Mouse (Mus musculus) left cerebral cortex, postnatal 36 days (tissue): ENCODE data around the gene Pafah1b2. TPM values are rescaled to one million over a fixed set of nuclear protein-coding genes. Genes with fewer than 3 reads are reported as not detected.

ENCODE experiments used
- DNase-seq, 2 experiments: peaks; one replicate each; pipeline ENCODE4 v3.0.0; 2021 to 2022; ENCODE audit warnings: low spot score in 2 of 2, mixed read lengths in 1 of 2
- intact Hi-C: fragments of 180-260 bp; cut with DNase I; formaldehyde crosslinking; loops from one replicate; pipeline ENCODE4 v1.15.1; 2025
- total RNA-seq, 2 experiments: library from RNA; stranded (reverse); gene quantifications; 2 replicates each; pipeline ENCODE4 v1.2.3; 2021

The Pafah1b2 gene
- total RNA-seq, 2 experiments from 2014 or later: 210 to 220 TPM

DNA sequence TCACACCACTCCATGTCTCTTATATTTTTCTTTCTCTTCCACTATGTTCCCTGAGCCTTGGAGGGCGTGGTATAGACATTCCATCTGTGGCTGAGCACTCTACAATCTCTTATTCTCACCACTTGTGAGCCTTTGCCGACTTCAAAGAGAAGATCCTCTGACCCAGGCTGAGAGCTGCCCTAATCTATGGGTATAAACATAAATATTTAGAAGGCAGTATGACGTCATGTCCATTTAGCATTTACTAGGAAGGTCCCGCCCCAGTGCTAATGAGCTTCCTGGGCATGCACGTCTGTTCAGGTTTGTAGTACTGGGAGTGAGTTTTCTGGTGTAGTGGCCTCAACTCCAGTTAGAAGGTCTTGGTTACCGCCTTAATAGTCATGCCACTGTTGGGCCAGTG is 17.0 kb upstream of the Pafah1b2 start:
- intact Hi-C loops: no loop called here
- no peak for DNase-seq

DNA sequence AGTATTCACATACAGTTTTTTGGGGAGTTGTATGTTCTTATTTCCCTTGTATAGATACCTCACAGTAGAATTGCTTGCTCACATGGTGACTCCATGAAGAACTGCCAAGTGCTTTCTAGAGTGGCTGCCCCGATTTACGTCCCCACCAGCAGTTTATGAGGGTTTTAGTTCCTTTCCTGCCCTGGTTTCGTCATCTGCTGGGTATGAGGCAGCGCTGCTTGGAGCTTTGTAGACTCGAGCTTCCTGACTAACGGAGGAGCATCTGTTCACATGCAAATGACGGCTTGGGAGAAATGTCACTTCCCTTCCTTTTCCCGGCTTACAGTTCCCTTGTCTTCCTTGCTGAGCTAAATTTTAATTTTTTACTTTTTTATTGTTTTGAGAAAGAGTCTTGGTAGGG is 15.5 kb upstream of the Pafah1b2 start:
- intact Hi-C loops: loop anchor here (2.0 kb wide), 1 partner anchor 55 kb away; no protein-coding TSS in a partner anchor
- DNase-seq: peak in 1 of 2 experiments; percentile 20

DNA sequence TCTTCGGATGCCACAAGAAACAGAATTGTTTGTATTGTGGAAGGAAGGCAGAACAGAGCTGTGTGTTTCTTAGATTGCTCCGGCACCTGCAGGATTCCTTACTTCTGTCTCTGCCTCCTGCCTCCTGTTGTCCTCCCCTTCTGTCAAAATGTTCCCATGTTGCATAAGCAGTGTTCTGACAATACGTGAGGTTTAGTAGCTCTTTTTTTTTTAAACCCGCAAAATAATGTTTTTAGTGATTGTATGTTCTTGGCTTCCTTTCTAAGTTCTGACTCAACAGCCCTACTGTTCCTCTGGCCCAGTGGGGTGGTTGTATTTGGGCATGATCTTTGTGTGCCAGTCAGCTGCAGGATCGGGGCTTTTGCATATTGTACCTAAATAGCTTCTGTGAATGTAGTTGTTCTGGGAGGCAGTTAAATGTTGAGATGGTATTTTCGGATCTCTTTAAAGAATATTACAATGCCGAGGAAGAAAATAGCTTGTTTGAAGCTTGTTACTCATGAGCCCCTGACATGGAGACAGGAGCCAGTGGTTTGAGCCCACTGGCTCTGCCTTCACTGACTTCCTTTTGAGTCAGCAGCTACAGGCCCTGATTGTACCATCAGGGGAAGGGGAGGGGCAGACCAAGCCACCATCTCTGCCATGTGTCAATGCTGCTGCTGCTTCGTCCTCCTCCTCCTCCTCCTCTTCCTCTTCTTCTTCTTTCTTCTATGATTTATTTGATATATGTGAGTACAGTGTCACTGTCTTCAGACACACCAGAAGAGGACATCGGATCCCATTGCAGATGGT is 13.8 kb upstream of the Pafah1b2 start:
- intact Hi-C loops: loop anchor here (2.0 kb wide), 1 partner anchor 57 kb away; no protein-coding TSS in a partner anchor
- peak; percentile 17 to 23 for DNase-seq

GRCm38 (mm10) chr9:46023591-46023990 is 11.1 kb upstream of the Pafah1b2 start:
- intact Hi-C loops: no loop called here
- no peak for DNase-seq

DNA sequence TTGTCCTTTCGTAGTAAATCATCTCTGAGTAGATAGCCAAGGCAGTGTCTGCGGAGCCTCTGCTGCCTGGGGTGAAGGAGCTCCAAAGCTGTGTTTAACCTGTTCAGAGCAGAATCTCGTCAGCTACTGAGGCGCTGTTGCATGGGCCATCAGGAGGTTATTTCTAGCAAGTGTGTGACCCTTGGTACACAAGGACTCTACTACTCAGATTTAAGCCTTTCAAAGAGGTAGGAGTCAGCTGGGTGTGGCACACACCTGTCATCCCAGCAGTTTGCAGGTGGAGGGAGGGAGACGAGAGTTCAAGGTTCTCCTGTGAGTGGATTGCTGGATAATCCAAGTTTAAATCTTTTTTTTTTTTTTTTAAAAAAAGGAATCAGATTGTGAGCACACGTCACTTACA is 7.5 kb upstream of the Pafah1b2 start:
- no peak for DNase-seq
- intact Hi-C loops: no loop called here

DNA sequence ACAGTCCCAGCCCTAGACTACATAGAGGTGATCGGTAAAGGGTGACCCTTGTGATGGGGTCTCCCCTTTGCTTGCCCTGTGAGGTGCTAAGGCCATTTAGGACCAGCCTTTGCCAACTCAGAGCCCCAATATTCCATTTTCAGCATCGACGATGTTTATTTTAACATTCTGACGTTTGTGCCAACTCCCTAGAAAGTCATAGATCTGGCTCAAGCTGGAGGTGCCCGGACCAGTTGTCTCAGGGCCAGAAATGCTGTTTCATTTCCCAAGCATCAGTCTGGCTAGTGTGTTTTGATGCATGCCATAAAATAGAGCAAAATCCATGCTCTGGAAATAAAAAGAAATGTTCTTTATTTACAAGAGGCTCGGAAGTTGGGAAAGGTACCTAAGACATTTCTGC is 5.8 kb upstream of the Pafah1b2 start:
- DNase-seq: no peak
- intact Hi-C loops: no loop called here

GRCm38 (mm10) chr9:46016417-46016816 is 3.9 kb upstream of the Pafah1b2 start:
- intact Hi-C loops: no loop called here
- DNase-seq: no peak

DNA sequence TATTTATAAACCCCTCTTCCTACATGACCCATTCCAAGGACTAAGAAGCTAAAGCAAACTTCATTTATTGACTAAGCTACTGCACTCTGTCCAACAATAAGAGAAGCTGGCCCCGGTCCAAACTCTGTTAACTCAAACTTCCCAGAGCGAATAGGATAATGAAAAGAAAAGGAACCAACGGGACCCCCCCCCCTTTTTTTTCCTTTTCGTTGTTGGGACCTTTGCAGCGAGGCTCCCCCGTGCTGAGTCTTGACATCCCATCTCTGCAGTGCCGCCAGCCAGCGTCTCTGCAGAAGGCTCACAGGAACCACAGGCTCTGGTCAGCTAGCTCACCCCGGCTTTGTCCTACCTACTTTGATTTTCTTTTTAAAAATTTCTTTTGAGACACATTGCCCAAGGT is 3.3 kb upstream of the Pafah1b2 start:
- DNase-seq: no peak
- intact Hi-C loops: no loop called here

DNA sequence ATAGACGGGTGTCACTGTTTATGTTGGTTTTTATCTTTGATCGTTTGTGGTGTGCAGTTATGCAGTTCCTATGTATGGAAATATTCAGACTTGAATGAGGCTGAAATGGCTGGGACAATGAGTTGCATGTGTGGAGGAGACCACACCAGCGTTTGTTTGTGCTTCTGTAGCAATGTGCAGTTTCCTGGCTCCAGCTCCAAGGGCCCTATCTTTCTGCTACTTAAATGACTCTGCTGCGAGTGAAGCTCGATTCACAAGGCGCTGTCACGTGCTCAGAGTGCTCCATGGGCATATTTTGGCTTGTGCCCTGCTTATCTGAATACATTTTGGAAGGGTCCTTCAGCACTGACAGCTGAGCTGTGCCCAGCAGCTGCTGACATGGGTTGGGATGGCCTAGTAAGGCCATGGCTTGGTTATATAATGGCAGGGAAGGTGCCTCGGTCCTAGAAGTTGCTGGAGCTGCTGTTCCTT is 2.6 kb upstream of the Pafah1b2 start:
- peak; percentile 60 to 65 for DNase-seq
- intact Hi-C loops: no loop called here

- intact Hi-C loops: loop anchor here (5.0 kb wide), 1 partner anchor 68 kb away; no protein-coding TSS in a partner anchor
- DNase-seq: peak in 1 of 2 experiments; percentile 38
These were observed 1.8 kb upstream of the Pafah1b2 start for GRCm38 (mm10) chr9:46014251-46014681.

DNA sequence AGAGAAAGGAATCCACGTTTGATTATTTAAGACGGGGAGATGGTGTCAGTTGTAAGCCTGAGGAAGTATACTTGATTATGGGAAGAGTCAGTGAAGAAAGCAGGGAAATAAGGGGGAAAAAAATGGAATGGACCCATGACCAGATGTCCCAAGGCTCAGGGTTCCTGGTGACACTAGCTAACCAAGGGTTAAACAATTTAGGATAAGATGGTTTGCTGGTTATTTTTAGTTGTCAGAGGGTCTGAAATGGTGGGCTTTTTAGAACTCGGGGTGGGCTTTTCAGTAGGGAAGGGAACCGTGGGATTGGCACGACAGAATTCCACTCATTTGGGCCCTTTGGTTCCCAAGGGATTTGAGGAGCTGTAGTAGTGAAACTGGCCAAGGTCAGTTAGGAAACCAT is 1.1 kb upstream of the Pafah1b2 start:
- DNase-seq: no peak
- intact Hi-C loops: loop anchor here (5.0 kb wide), 1 partner anchor 69 kb away; no protein-coding TSS in a partner anchor

- peak; percentile 35 to 36 for DNase-seq
- intact Hi-C loops: loop anchor here (5.0 kb wide), 1 partner anchor 69 kb away; no protein-coding TSS in a partner anchor
These were observed 608 bp upstream of the Pafah1b2 start for GRCm38 (mm10) chr9:46013009-46013586.

DNA sequence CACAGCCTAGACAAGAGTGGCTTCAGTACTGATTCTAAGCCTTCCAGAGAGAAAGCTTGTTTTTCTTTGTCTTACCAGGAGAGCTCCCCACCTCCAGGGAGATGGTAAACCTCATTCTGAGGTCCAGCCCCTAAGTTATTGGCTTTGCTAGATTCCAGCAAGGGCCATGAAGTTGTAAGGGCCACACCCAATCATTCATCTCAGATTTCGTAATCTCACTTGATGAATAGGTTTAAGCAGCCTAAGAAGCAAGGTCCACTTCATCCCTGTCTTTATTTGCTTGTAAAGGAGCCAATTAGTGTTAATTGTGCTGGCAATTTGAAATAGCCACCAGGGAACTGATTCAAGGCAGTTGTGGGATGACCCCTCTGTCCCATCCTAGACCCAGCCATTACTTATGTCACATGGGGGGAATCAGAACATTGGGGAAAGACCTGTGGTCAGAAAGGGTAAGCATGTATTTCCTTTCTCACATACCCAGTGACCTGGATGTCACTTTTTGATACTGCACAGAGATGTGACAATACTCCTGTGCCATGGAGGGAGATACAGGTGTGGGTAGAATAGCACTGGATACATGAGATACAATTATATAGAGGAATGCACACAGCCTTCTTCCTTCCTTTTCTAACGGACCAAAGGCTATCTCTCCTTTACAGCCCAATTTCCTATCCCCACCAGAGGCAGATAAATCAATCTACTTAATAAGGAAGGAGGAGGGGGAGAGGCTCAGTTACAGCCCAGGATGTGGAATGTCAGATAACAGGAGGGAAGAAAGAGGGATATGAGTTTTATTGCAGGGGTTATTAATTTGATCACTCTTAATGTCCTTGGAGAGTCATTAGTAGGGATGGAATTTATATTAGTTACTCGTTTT is 1.2 kb downstream of the Pafah1b2 start:
- DNase-seq: no peak
- intact Hi-C loops: loop anchor here (5.0 kb wide), 1 partner anchor 71 kb away; no protein-coding TSS in a partner anchor

- intact Hi-C loops: no loop called here
- no peak for DNase-seq
These were observed 2.9 kb downstream of the Pafah1b2 start for GRCm38 (mm10) chr9:46009669-46009983.

- intact Hi-C loops: no loop called here
- DNase-seq: no peak
These were observed 3.4 kb downstream of the Pafah1b2 start for GRCm38 (mm10) chr9:46008931-46009668.

DNA sequence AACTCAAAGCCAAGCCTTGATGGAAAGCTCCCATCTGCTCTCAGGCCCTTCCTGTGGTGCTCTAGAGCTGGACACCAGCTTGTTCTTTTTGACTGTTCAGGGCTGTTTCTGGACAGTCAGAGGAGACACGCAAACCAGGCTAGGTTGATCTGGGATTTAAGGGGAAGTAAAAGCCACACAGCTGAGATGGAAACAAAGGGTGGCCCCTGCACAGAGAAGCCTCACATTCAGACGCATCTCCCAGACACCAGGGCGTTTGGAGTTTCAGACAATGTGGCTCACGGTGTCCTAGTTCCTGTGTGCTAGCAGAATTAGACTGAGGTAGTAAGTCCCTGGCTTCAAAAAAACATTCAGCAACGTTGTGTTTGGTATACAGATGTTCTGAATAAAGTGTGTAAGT is 6.3 kb downstream of the Pafah1b2 start:
- DNase-seq: no peak
- intact Hi-C loops: no loop called here

- intact Hi-C loops: loop anchor here (2.0 kb wide), 1 partner anchor 186 kb away; no protein-coding TSS in a partner anchor
- no peak for DNase-seq
These were observed 8.0 kb downstream of the Pafah1b2 start for GRCm38 (mm10) chr9:46004529-46004928.

DNA sequence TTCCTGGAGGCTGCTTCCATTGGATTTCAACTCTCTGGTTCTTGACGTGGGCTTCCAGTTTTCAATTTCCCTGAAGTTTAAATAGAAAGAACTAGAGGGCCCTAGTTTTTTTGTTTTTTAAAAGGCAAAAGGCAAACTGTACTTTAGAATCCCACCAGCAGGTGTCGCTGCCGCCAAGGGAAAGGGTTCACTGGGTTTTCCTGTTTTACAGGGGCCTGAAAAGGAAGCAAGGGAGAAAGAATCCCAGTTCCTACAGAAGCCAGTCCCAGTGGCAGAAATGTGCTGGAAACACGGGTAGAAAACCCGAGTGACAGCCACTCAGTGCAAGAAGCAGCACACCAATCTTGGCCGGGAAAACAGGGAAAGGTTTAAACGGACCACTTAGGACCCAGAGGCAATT is 8.8 kb downstream of the Pafah1b2 start:
- intact Hi-C loops: loop anchor here (2.0 kb wide), 2 partner anchors 187 to 243 kb away; no protein-coding TSS in a partner anchor
- DNase-seq: peak; percentile 74 to 83

DNA sequence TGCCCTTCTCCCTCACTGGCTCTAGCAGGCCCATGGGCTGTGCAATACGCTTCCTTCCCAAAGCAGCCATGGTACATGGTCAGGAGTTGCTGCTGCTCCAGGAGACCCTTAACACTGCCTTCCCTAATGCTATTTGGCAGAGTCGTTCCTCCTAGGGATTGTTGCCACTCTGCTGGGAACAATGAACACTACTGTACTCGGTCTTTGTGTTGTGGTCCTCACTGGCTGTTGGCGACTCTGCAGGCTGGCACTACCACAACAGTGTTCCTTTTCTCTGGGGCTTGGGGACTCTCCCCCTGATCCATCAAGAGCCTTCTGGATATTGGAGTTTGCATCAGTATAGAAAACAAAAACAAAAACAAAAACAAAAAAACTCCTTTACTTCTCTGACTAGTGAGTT is 13.5 kb downstream of the Pafah1b2 start:
- intact Hi-C loops: no loop called here

More for the DNA sequence above, 13.5 kb downstream of the Pafah1b2 start:
- no peak for DNase-seq
